Mouse (Mus musculus) MEL (cell line): ENCODE results near the gene Tufm. TPM values are rescaled to one million over a fixed set of nuclear protein-coding genes. Genes with fewer than 3 reads are reported as not detected.

Experiments used
- DNase-seq: peaks from one replicate; pipeline ENCODE4 v3.0.0; 2011; ENCODE audit warnings: low read depth, low spot score
- H3K27ac ChIP-seq: 2 replicates; pipeline ENCODE4 v1.5.1; 2012; ENCODE audit warnings: low read depth, mild to moderate bottlenecking, control low read depth, low read length, moderate library complexity; ENCODE audit not compliant: control insufficient read depth
- H3K27me3 ChIP-seq, 2 experiments: fragments of 150-350 bp in 1 of 2; sonication (generic) in 1 of 2; 2 replicates each; pipeline ENCODE4 v1.6.1; 2012; ENCODE audit warnings: low read length in 2 of 2, mild to moderate bottlenecking in 2 of 2, improper control_type of control experiment in 1 of 2, moderate library complexity in 1 of 2; ENCODE audit not compliant: insufficient read depth in 2 of 2, control insufficient read depth in 1 of 2
- H3K36me3 ChIP-seq, 2 experiments: 2 replicates each; pipeline ENCODE4 v1.6.1; 2012 to 2014; ENCODE audit warnings: low read length in 2 of 2, improper control_type of control experiment in 1 of 2, inconsistent platforms in 1 of 2, mild to moderate bottlenecking in 1 of 2; ENCODE audit not compliant: insufficient read depth in 2 of 2, control insufficient read depth in 1 of 2
- H3K4me1 ChIP-seq, 2 experiments: fragments of 150-350 bp in 1 of 2; sonication (generic) in 1 of 2; 2 replicates each; pipeline ENCODE4 v1.6.1; 2012; ENCODE audit warnings: low read length in 2 of 2, improper control_type of control experiment in 1 of 2, mild to moderate bottlenecking in 1 of 2; ENCODE audit not compliant: insufficient read depth in 2 of 2, control insufficient read depth in 1 of 2
- H3K4me3 ChIP-seq, 2 experiments: fragments of 150-350 bp in 1 of 2; sonication (generic) in 1 of 2; 2 replicates each; pipeline ENCODE4 v1.5.1; 2012; ENCODE audit warnings: low read depth in 2 of 2, low read length in 2 of 2, mild to moderate bottlenecking in 2 of 2, moderate library complexity in 2 of 2, control low read depth in 1 of 2, improper control_type of control experiment in 1 of 2; ENCODE audit not compliant: control insufficient read depth in 1 of 2, insufficient read depth in 1 of 2
- H3K79me2 ChIP-seq: 2 replicates; pipeline ENCODE4 v1.6.1; 2012; ENCODE audit warnings: mild to moderate bottlenecking, low read length, moderate library complexity; ENCODE audit not compliant: control insufficient read depth, poor library complexity, insufficient read depth
- H3K9ac ChIP-seq: 2 replicates; pipeline ENCODE4 v1.6.1; 2012; ENCODE audit warnings: low read depth, mild to moderate bottlenecking, control low read depth, low read length, moderate library complexity; ENCODE audit not compliant: control insufficient read depth, poor library complexity, severe bottlenecking
- H3K9me3 ChIP-seq: fragments of 150-350 bp; sonication (generic); replicated peaks from 2 replicates; pipeline ENCODE4 v1.6.1; 2012; ENCODE audit warnings: mild to moderate bottlenecking, low read length, improper control_type of control experiment, moderate library complexity; ENCODE audit not compliant: insufficient read depth
- BHLHE40 ChIP-seq: IDR thresholded peaks from 2 replicates; pipeline ENCODE4 v1.6.1; 2012; ENCODE audit warnings: low read depth, mild to moderate bottlenecking, inconsistent platforms, low read length, improper control_type of control experiment, borderline replicate concordance
- CHD1 ChIP-seq: IDR thresholded peaks from 2 replicates; pipeline ENCODE4 v1.6.1; 2012; ENCODE audit warnings: low read depth, mild to moderate bottlenecking, inconsistent platforms, low read length, improper control_type of control experiment
- CTCF ChIP-seq, 3 experiments: IDR thresholded peaks in 2 of 3; conservative IDR thresholded peaks in 1 of 3; 2 replicates each; pipeline ENCODE4 v1.5.1; 2011 to 2012; ENCODE audit warnings: low read length in 3 of 3, low read depth in 2 of 3, mild to moderate bottlenecking in 2 of 3, improper control_type of control experiment in 1 of 3, inconsistent platforms in 1 of 3, mixed read lengths in 1 of 3, moderate library complexity in 1 of 3; ENCODE audit not compliant: control insufficient read depth in 1 of 3, insufficient read depth in 1 of 3, poor library complexity in 1 of 3, severe bottlenecking in 1 of 3
- E2F4 ChIP-seq: IDR thresholded peaks from 2 replicates; pipeline ENCODE4 v1.6.1; 2011; ENCODE audit warnings: low read depth, low read length, improper control_type of control experiment, borderline replicate concordance
- ELF1 ChIP-seq: IDR thresholded peaks from 2 replicates; pipeline ENCODE4 v1.6.1; 2014; ENCODE audit warnings: low read depth, mild to moderate bottlenecking, inconsistent platforms, low read length, improper control_type of control experiment, moderate library complexity
- EP300 ChIP-seq, 2 experiments: IDR thresholded peaks; 2 replicates each; pipeline ENCODE4 v1.6.1; 2011; ENCODE audit warnings: improper control_type of control experiment in 2 of 2, low read length in 2 of 2, low read depth in 1 of 2, mild to moderate bottlenecking in 1 of 2
- ETS1 ChIP-seq: IDR thresholded peaks from 2 replicates; pipeline ENCODE4 v1.6.1; 2012; ENCODE audit warnings: low read depth, mild to moderate bottlenecking, inconsistent platforms, low read length, improper control_type of control experiment, moderate library complexity
- GABPA ChIP-seq: IDR thresholded peaks from 2 replicates; pipeline ENCODE4 v1.6.1; 2012; ENCODE audit warnings: low read depth, mild to moderate bottlenecking, inconsistent platforms, low read length, improper control_type of control experiment, moderate library complexity
- HCFC1 ChIP-seq: IDR thresholded peaks from 2 replicates; pipeline ENCODE4 v1.6.1; 2012; ENCODE audit warnings: low read depth, mild to moderate bottlenecking, inconsistent platforms, low read length, improper control_type of control experiment, moderate library complexity
- JUND ChIP-seq: IDR thresholded peaks from 2 replicates; pipeline ENCODE4 v1.6.1; 2011; ENCODE audit warnings: low read depth, mild to moderate bottlenecking, improper control_type of control experiment, low read length
- KAT2A ChIP-seq: conservative IDR thresholded peaks from 2 replicates; pipeline ENCODE4 v1.6.1; 2012; ENCODE audit warnings: low read depth, low read length, improper control_type of control experiment, inconsistent platforms
- MAFK ChIP-seq: IDR thresholded peaks from 2 replicates; pipeline ENCODE4 v1.6.1; 2011; ENCODE audit warnings: low read depth, mild to moderate bottlenecking, low read length, improper control_type of control experiment, borderline replicate concordance
- MAX ChIP-seq: IDR thresholded peaks from 2 replicates; pipeline ENCODE4 v1.6.1; 2011; ENCODE audit warnings: low read length, improper control_type of control experiment
- MAZ ChIP-seq: IDR thresholded peaks from 2 replicates; pipeline ENCODE4 v1.6.1; 2012; ENCODE audit warnings: low read depth, mild to moderate bottlenecking, inconsistent platforms, low read length, improper control_type of control experiment
- MEF2A ChIP-seq: IDR thresholded peaks from 2 replicates; pipeline ENCODE4 v1.6.1; 2014; ENCODE audit warnings: low read depth, mild to moderate bottlenecking, inconsistent platforms, low read length, improper control_type of control experiment; ENCODE audit not compliant: poor library complexity, insufficient replicate concordance, severe bottlenecking; ENCODE audit errors: extremely low read depth
- MXI1 ChIP-seq: IDR thresholded peaks from 2 replicates; pipeline ENCODE4 v1.6.1; 2011; ENCODE audit warnings: mild to moderate bottlenecking, low read depth, low read length, improper control_type of control experiment
- MYB ChIP-seq: IDR thresholded peaks from 2 replicates; pipeline ENCODE4 v1.6.1; 2011; ENCODE audit warnings: mild to moderate bottlenecking, low read depth, low read length, improper control_type of control experiment
- MYC ChIP-seq: IDR thresholded peaks from 2 replicates; pipeline ENCODE4 v1.6.1; 2011; ENCODE audit warnings: low read depth, mild to moderate bottlenecking, low read length, improper control_type of control experiment, moderate library complexity
- NELFE ChIP-seq: IDR thresholded peaks from 2 replicates; pipeline ENCODE4 v1.6.1; 2011; ENCODE audit warnings: low read depth, low read length, improper control_type of control experiment
- NRF1 ChIP-seq: IDR thresholded peaks from 2 replicates; pipeline ENCODE4 v1.6.1; 2014; ENCODE audit warnings: low read depth, mild to moderate bottlenecking, inconsistent platforms, low read length, improper control_type of control experiment, moderate library complexity; ENCODE audit not compliant: poor library complexity, insufficient read depth, severe bottlenecking
- POLR2A ChIP-seq, 2 experiments: IDR thresholded peaks; 2 replicates each; pipeline ENCODE4 v1.6.1; 2011 to 2012; ENCODE audit warnings: low read length in 2 of 2, mild to moderate bottlenecking in 2 of 2, control low read depth in 1 of 2, improper control_type of control experiment in 1 of 2, low read depth in 1 of 2, moderate library complexity in 1 of 2; ENCODE audit not compliant: control insufficient read depth in 1 of 2, insufficient read depth in 1 of 2, poor library complexity in 1 of 2
- POLR2AphosphoS2 ChIP-seq: IDR thresholded peaks from 2 replicates; pipeline ENCODE4 v1.6.1; 2011; ENCODE audit warnings: low read length, improper control_type of control experiment
- POLR2AphosphoS5 ChIP-seq: IDR thresholded peaks from 2 replicates; pipeline ENCODE4 v1.6.1; 2012; ENCODE audit warnings: low read depth, borderline replicate concordance, mild to moderate bottlenecking, inconsistent platforms, low read length, moderate library complexity, mixed read lengths
- RAD21 ChIP-seq: IDR thresholded peaks from 2 replicates; pipeline ENCODE4 v1.6.1; 2011; ENCODE audit warnings: mild to moderate bottlenecking, low read depth, low read length, improper control_type of control experiment
- RCOR1 ChIP-seq: IDR thresholded peaks from 2 replicates; pipeline ENCODE4 v1.6.1; 2012; ENCODE audit warnings: low read depth, mild to moderate bottlenecking, inconsistent platforms, low read length, improper control_type of control experiment
- SIN3A ChIP-seq: IDR thresholded peaks from 2 replicates; pipeline ENCODE4 v1.6.1; 2012; ENCODE audit warnings: low read length, improper control_type of control experiment, inconsistent platforms
- SMC3 ChIP-seq: IDR thresholded peaks from 2 replicates; pipeline ENCODE4 v1.6.1; 2011; ENCODE audit warnings: low read depth, low read length, improper control_type of control experiment
- TAL1 ChIP-seq: IDR thresholded peaks from 2 replicates; pipeline ENCODE4 v1.6.1; 2012; ENCODE audit warnings: mild to moderate bottlenecking, inconsistent platforms, low read length, moderate library complexity, mixed read lengths
- TBP ChIP-seq: IDR thresholded peaks from 2 replicates; pipeline ENCODE4 v1.8.0; 2011; ENCODE audit warnings: low read depth, low read length, improper control_type of control experiment
- TCF12 ChIP-seq: IDR thresholded peaks from 2 replicates; pipeline ENCODE4 v1.6.1; 2014; ENCODE audit warnings: low read depth, mild to moderate bottlenecking, inconsistent platforms, low read length, improper control_type of control experiment, moderate library complexity
- UBTF ChIP-seq: IDR thresholded peaks from 2 replicates; pipeline ENCODE4 v1.6.1; 2012; ENCODE audit warnings: low read depth, mild to moderate bottlenecking, inconsistent platforms, low read length, improper control_type of control experiment, moderate library complexity, borderline replicate concordance; ENCODE audit not compliant: insufficient read depth
- USF1 ChIP-seq: IDR thresholded peaks from 2 replicates; pipeline ENCODE4 v1.6.1; 2014; ENCODE audit warnings: low read depth, mild to moderate bottlenecking, inconsistent platforms, low read length, improper control_type of control experiment, moderate library complexity
- ZC3H11A ChIP-seq: IDR thresholded peaks from 2 replicates; pipeline ENCODE4 v1.6.1; 2012; ENCODE audit warnings: low read depth, mild to moderate bottlenecking, inconsistent platforms, low read length, improper control_type of control experiment
- ZKSCAN1 ChIP-seq: IDR thresholded peaks from 2 replicates; pipeline ENCODE4 v1.6.1; 2012; ENCODE audit warnings: low read depth, mild to moderate bottlenecking, inconsistent platforms, low read length, improper control_type of control experiment, moderate library complexity
- ZMIZ1 ChIP-seq: IDR thresholded peaks from 2 replicates; pipeline ENCODE4 v1.6.1; 2012; ENCODE audit warnings: low read depth, mild to moderate bottlenecking, inconsistent platforms, low read length, improper control_type of control experiment, moderate library complexity
- ZNF384 ChIP-seq: IDR thresholded peaks from 2 replicates; pipeline ENCODE4 v1.6.1; 2012; ENCODE audit warnings: low read depth, mild to moderate bottlenecking, inconsistent platforms, low read length, improper control_type of control experiment
- polyA plus RNA-seq, 2 experiments: library from polyadenylated mRNA; stranded (reverse) in 1 of 2; unstranded in 1 of 2; fragments of >175 nt in 1 of 2; fragments of >200 nt in 1 of 2; gene quantifications; 2 replicates each; pipeline versions ENCODE4 v1.2.1 to v1.2.4; 2012; ENCODE audit warnings: low replicate concordance in 2 of 2, low read depth in 1 of 2; ENCODE audit not compliant: insufficient read length in 2 of 2, insufficient read depth in 1 of 2, missing spikeins in 1 of 2
- total RNA-seq: library from RNA; depleted of rRNA; stranded (reverse); fragments of 300-350 nt; gene quantifications from 2 replicates; pipeline ENCODE4 v1.2.3, GENCODE M21; 2012

Tufm gene
- total and polyA plus RNA-seq, 3 experiments, result 224 to 397 TPM; not detected in 1

DNA sequence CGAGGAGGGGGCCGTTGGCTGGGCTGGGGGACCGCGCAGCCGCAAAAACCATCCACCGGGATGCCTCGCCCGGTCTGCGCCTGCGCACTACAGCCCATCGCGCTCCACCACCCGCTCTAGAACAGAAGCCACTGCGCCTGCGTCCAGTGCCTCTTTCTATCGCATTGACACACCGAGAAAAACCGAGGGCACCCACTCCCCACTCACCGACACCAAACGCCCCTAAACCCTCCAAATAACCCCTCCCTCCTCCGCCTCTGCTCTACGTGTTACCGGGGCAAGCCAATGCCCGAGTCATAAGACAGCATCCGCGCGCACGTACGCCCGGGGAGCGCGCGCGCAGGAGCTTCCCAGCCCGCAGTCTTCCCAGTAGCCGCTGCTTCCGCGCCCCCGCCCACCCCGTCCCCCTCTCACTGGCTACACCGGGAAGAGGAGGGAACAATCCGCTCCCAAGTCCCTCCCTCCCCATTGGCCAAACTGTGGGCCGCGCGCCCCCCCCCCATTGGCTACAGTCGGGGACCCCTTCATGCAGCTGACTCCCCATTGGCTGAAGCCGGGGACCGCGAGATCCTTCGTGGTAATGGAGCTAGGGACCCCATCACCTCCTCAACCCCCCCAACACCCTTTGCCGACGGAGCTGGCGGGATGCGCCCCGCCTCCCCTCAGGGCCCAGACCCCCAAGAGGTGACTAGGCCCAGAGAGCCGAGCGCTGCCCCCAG is 15.0 kb downstream of the Tufm start:
- Histone ChIP-seq H3K4me1 (peaks cover 4 to 12% of the 10 kb centered on the region in 2 experiments; a peak in 3 of 4 replicates), H3K36me3 (peaks cover 32 to 35% of the 10 kb centered on the region in 2 experiments), H3K9me3 (no peaks in the 10 kb centered on the region), H3K9ac (peak overlapping the region; percentile 100), H3K4me3 (peak overlapping the region; percentile 94 to 96), H3K79me2 (peaks cover 42% of the 10 kb centered on the region), H3K27me3 (no peaks in the 10 kb centered on the region), H3K27ac (peak overlapping the region; percentile 99)
- DNase-seq, result peak; percentile 99
- TF ChIP-seq E2F4 (no peak), POLR2A (IDR thresholded peaks at IDR 0.05; ENCODE audit: control insufficient read depth in 1 of 2, insufficient read depth in 1 of 2, low read depth in 1 of 2, low read length in 2 of 2, poor library complexity in 1 of 2) (peak; percentile 78 to 84), MYC (no peak), TBP (peak; percentile 75), MAX (no peak), MAZ (peak; percentile 81), ZC3H11A (no peak), ZNF384 (no peak), NRF1 (peak; percentile 81), TAL1 (no peak), POLR2AphosphoS2 (peak; percentile 80; the same call in 1 of the 2 replicates), POLR2AphosphoS5 (no peak), ELF1 (peak; percentile 80), KAT2A (no peak), USF1 (no peak; the same call in 1 of the 2 replicates), TCF12 (no peak; the same call in none of the 2 replicates), RCOR1 (no peak), CTCF (IDR thresholded peaks at IDR 0.05 in 2 of 3, conservative IDR thresholded peaks at IDR 0.05 in 1 of 3; ENCODE audit: control insufficient read depth in 1 of 3, insufficient read depth in 1 of 3, low read depth in 2 of 3, low read length in 3 of 3, poor library complexity in 1 of 3, severe bottlenecking in 1 of 3) (no peak), MYB (peak; percentile 70; the same call in 1 of the 2 replicates), NELFE (peak; percentile 58), GABPA (no peak), EP300 (IDR thresholded peaks at IDR 0.05; ENCODE audit: low read depth in 1 of 2, low read length in 2 of 2) (no peak), BHLHE40 (no peak), RAD21 (no peak), HCFC1 (peak; percentile 81), JUND (no peak), CHD1 (no peak), ZKSCAN1 (no peak), UBTF (no peak), MXI1 (peak; percentile 26; the same call in 1 of the 2 replicates), SIN3A (peak; percentile 58; the same call in 1 of the 2 replicates), ETS1 (no peak), MEF2A (no peak), SMC3 (no peak), MAFK (0 out of 2 replicates have a peak, but pooled peaks have one; percentile 0), ZMIZ1 (peak; percentile 70)
